Mouse (Mus musculus) layer of hippocampus, postnatal 36 days (tissue): Measurements from ENCODE around the gene Gm37240. TPM values are rescaled to one million over a fixed set of nuclear protein-coding genes. Genes with fewer than 3 reads are reported as not detected.

ENCODE experiments used
- DNase-seq, 2 experiments: peaks; one replicate each; pipeline ENCODE4 v3.0.0; 2022
- total RNA-seq, 2 experiments: library from RNA; stranded (reverse); gene quantifications; 2 replicates each; pipeline ENCODE4 v1.2.3; 2021

Gene Gm37240
- total RNA-seq, 2 experiments from 2014 or later = not detected

DNA sequence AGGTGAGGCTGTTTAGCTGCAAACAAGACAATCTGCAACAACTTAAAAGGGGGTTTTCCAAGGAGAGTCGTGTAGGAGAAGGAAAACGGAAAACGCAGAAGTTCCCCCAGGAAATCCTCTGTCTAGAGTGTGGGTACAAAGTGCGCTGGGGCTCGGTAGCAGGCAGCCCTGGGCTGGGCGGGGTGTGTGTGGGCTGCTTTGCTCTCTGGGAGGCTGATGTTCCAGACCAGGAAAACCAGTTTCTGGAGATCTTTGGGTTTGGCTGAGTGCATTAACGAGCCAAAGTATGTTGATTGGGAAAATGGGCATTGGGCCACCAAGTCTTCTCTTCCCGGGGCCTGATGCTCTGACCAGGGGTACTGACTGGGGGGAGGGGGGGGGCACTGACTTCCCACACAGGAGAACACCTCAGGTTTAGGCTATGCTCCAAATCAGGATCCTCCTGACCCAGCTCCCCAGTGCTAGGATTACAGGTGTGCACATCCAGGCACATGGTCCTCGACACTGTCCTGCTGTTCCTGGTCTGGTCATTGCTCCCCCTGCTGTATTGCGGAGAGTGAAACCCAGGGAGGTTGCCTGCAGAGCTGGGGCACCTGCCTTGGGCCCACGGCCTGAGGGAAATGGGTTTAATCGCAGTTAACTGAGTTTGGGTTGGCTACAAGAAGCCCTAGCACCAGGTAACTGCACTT is 1249.3 kb downstream of the Gm37240 start:
- DNase-seq = no peak

- DNase-seq = no peak
These were observed 1250.2 kb downstream of the Gm37240 start for GRCm38 (mm10) chr3:84637095-84637494.

- no peak for DNase-seq
These were observed 1255.7 kb downstream of the Gm37240 start for GRCm38 (mm10) chr3:84631586-84631985.

DNA sequence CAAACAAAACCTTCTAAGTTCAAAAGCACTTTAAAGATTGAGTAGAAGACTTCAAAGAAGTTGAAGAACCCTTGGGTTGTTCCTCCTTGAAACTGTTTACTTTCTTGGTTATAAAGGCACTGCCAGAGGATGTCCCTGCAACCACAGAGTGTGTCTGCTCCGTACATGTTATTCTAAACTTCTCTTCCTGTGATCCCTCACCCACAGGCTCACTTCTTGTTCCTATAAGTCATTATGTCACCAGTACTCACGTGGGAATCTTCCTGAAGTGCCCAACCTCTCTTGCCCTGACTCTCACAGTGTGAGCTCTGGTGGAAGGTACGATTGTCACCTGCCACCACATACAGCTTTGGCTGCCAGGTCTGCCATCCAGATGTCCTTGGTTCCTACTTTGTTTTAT is 1265.3 kb downstream of the Gm37240 start:
- no peak for DNase-seq

GRCm38 (mm10) chr3:84619725-84620124 is 1267.6 kb downstream of the Gm37240 start:
- no peak for DNase-seq

DNA sequence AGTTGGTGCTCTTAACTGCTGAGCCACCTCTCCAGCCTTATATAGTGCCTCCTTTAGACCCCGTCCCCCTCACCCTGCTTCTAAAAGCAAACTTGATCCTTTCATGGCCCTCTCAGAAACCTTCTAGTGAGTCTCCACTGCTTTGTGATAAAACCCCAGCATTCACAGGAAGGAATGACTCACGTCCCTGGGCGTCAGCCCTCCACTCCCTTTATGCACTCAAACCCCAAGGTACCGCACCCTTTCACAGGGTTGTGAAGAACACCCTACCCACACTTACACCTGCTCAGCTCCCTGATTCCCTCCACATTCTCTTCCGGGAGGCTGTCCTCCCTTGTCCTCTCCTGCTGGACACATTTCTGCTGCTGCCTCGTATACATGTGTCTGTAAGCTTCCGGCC is 1268.3 kb downstream of the Gm37240 start:
- DNase-seq = no peak

GRCm38 (mm10) chr3:84618627-84619026 is 1268.7 kb downstream of the Gm37240 start:
- DNase-seq = no peak

DNA sequence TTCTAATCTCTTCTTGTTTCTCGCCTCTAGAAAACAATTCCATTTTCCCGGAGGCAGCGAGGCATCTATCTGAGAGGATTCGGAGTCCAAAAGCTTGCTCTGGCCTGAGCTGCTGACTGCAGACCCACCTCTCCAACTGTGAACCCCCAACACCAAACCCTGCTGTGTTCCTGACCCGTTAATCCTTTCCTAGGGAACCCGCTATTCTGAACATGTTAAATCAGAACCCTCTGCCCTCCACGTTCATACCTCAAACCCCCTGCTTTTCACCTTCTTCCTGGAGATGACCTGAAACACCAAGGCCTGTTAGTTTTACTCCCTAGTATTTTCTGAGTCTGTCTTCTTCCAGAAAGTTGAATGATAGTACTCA is 1271.5 kb downstream of the Gm37240 start:
- no peak for DNase-seq

- DNase-seq = no peak
These were observed 1272.1 kb downstream of the Gm37240 start for GRCm38 (mm10) chr3:84615050-84615855.

GRCm38 (mm10) chr3:84610183-84610710 is 1277.1 kb downstream of the Gm37240 start:
- DNase-seq = no peak

GRCm38 (mm10) chr3:84603212-84603611 is 1284.1 kb downstream of the Gm37240 start:
- DNase-seq = no peak

DNA sequence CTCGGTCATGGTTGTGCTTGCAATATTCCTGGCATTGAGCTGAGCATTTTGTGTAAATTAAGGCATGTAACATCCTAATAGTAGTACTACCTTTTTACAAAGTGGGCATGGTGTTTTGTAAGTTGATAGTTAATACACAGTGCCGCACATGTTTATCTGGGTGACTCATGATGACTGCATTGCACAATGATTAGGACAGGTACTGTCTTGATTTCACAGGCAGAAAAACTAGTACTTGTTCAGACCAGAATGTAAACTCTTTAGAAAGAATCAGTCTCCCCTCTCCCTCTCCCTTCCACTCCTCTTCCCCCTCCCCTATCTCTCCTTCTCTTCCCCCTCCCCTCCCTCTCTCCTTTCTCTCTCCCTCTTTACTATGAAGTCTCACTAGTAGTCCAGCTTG is 1284.6 kb downstream of the Gm37240 start:
- DNase-seq = no peak

DNA sequence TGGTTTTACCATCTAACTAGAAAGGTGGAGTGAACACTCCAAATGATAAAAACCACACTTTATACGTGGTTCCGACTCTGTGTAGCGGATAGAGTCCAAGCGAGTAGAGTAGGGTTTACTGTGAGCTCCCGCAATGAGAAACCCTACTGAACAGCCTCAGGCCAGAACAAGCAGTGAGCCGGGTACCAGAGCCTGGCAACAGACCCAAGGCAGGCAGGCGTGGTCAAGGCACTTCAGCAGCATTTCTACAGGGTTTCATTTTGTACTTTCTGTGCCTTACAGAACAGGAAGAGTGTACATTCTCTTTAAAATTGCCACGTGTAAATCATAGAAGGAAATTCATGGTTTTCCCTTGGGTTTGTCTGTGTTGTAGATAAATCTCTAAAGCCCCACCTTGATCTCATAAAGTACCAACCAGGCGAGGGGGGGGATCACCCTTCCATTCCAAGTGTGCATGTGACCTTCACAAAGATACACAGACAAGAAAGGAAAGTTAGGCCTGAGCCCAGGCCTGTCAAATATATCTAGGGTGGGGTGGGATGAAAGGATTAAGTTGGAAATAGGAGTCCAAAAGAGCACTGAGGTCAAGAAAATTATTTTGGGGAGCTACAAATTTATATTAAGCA is 1285.3 kb downstream of the Gm37240 start:
- DNase-seq = no peak

GRCm38 (mm10) chr3:84598756-84599155 is 1288.6 kb downstream of the Gm37240 start:
- DNase-seq = no peak

- no peak for DNase-seq
These were observed 1289.2 kb downstream of the Gm37240 start for GRCm38 (mm10) chr3:84597996-84598734.

- no peak for DNase-seq
These were observed 1291.6 kb downstream of the Gm37240 start for GRCm38 (mm10) chr3:84595677-84596234.

DNA sequence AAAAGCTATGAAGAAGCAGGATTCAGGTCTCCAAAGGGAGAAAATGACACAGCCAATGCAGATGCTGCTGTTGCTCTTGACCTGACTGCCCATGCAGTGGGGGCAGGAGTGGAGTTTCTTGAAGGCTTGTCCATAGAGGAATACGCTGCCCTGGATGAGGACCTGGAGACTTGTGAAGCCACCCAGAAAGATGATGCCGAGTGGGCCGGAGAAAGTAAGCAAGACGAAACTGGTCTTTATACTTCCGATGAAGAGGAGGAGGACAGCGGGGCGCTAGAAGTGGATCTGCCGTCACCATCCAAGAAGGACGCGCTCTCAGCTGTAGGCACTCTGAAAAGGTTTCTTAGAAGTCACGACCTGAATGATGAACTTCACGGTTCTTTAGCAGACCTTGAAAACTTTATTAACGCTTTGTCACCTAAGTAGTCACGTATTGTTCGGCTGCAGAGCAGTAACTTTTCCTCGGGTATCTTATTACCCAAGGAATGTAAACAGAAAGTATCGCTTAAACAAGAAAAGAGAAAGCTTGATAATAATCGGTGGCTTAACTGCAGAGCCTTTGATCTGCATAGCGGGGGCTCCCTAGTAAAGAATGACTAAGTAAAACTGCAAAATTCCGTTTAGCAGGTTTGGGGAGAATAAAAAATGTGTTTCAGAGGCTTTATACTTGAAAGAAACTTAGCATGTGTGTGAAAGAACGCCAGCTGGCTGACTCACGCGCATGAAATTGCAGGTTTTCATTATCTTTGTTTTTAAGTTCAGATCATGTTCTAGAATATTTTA is 1292.2 kb downstream of the Gm37240 start:
- no peak for DNase-seq

- DNase-seq = no peak
These were observed 1294.0 kb downstream of the Gm37240 start, which contains the start of gene Tigd4 for GRCm38 (mm10) chr3:84593274-84593673. Tigd4 (plus strand) TSS chr3:84593574.

GRCm38 (mm10) chr3:84586736-84587135 is 1300.6 kb downstream of the Gm37240 start:
- DNase-seq = no peak

GRCm38 (mm10) chr3:84582913-84583276 is 1304.4 kb downstream of the Gm37240 start:
- DNase-seq = no peak
